Mouse (Mus musculus) cerebellum, adult 11-12 months (tissue): ENCODE measurements around the gene Nexn.
"Not testable (repeated sequence)": the region's sequence is repeated elsewhere in the genome, so short reads cannot be mapped to it uniquely, and the experiment has no call there.

Source experiments
- DNase-seq: peaks from one replicate; pipeline ENCODE4 v3.0.0; 2022

The Nexn gene

GRCm38 (mm10) chr3:152231333-152232100 is 34.6 kb downstream of the Nexn start:
- DNase-seq, result no peak

GRCm38 (mm10) chr3:152229271-152229670 is 36.9 kb downstream of the Nexn start:
- DNase-seq, result no peak

- DNase-seq, result no peak
Measured at GRCm38 (mm10) chr3:152228843-152229242, 37.3 kb downstream of the Nexn start.

- DNase-seq, result no peak
Measured at GRCm38 (mm10) chr3:152225906-152226305, 40.2 kb downstream of the Nexn start.

GRCm38 (mm10) chr3:152224918-152225317 is 41.2 kb downstream of the Nexn start:
- DNase-seq, result no peak

GRCm38 (mm10) chr3:152213416-152213815 is 52.7 kb downstream of the Nexn start:
- DNase-seq, result no peak

- no peak for DNase-seq
Measured at GRCm38 (mm10) chr3:152211731-152212279, 54.3 kb downstream of the Nexn start.

GRCm38 (mm10) chr3:152210728-152211391 is 55.3 kb downstream of the Nexn start:
- DNase-seq, result no peak

- peak; percentile 99 for DNase-seq
Measured at GRCm38 (mm10) chr3:152209967-152210634, 56.0 kb downstream of the Nexn start, which contains the start of the genes Dnajb4 and Fubp1. TSS of gene Dnajb4 (minus strand) at chr3:152210302. TSS of gene Fubp1 (plus strand) at chr3:152210422.

- no peak for DNase-seq
Measured at GRCm38 (mm10) chr3:152209177-152209966, 56.8 kb downstream of the Nexn start.

GRCm38 (mm10) chr3:152208096-152208885 is 57.9 kb downstream of the Nexn start:
- no peak for DNase-seq

- DNase-seq, result no peak
Measured at GRCm38 (mm10) chr3:152207156-152207555, 59.0 kb downstream of the Nexn start.

- DNase-seq, result no peak
Measured at GRCm38 (mm10) chr3:152204577-152204976, 61.6 kb downstream of the Nexn start.

- DNase-seq, result no peak
Measured at GRCm38 (mm10) chr3:152203996-152204395, 62.2 kb downstream of the Nexn start.

GRCm38 (mm10) chr3:152203411-152203810 is 62.7 kb downstream of the Nexn start:
- no peak for DNase-seq

- DNase-seq, result no peak
Measured at GRCm38 (mm10) chr3:152202942-152203341, 63.2 kb downstream of the Nexn start.

- no peak for DNase-seq
Measured at GRCm38 (mm10) chr3:152201651-152202050, 64.5 kb downstream of the Nexn start.

GRCm38 (mm10) chr3:152201181-152201580 is 65.0 kb downstream of the Nexn start:
- no peak for DNase-seq

GRCm38 (mm10) chr3:152199125-152199524 is 67.0 kb downstream of the Nexn start:
- no peak for DNase-seq

- not testable (repeated sequence) for DNase-seq
Measured at GRCm38 (mm10) chr3:152197246-152197645, 68.9 kb downstream of the Nexn start.

- peak; percentile 80 for DNase-seq
Measured at GRCm38 (mm10) chr3:152193635-152194097, 72.5 kb downstream of the Nexn start.

GRCm38 (mm10) chr3:152193177-152193576 is 73.0 kb downstream of the Nexn start:
- no peak for DNase-seq
